Mouse (Mus musculus) fat pad, adult 2 months (tissue): ENCODE results near the gene Nek1.
"Not testable (repeated sequence)": the region's sequence is repeated elsewhere in the genome, so short reads cannot be mapped to it uniquely, and the experiment has no call there.

Experiments used
- DNase-seq: peaks from one replicate; pipeline ENCODE4 v3.0.0-alpha.2; 2011; ENCODE audit warnings: low read depth, low spot score; ENCODE audit errors: extremely low read depth

The Nek1 gene

DNA sequence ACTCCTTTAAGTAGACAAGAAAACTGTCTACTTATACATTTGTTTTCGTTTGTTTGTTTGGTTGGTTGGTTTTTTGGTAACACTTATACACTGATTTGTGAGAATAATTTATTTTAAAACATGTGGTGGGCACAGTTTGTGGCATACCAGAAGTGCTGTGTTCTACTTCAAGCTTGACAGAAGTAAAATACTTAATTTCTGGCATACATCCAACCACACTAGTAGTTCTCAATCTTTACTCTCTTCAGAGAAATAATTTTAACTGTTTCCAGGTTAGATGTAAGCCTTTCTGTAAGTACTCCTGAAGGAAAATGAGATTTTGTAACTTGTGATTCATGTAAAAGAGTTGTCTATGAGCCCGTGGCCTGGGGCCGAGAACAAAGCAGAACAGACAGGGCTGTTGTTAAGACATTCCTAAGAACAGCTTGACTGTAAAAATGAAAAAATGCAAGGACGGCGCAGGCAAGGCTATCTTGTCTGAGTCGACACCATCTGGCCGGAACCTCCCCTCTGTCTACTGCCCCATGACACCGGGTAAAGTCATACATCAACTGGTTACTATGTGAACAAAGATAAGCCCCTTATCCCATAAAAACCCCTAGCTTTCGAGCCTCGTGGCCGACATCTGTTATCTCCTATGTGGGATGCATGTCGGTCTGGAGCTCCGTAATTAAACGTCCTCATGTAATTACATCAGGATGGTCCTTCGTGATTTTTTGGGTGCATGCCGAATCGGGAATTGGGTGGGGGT lies 8.6 kb upstream of the Nek1 start:
- not testable (repeated sequence) for DNase-seq

DNA sequence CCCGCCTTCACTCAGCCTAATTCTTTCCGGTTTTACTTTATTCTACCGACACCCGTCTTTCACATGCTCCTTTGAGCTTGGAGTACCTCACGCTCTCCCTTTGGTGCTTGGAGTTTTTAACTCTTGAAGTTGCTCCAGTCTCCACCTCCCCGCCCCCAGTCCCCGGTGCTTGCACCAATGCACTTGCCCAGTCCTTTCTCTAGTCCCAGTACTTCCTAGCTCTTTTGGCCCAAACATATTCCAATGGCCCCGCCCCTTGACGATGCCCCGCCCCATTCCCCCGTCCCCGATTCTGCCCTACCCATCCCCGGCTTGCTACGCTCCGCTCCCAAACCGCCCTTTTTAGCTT lies 460 bp upstream of the Nek1 start:
- DNase-seq, result peak; percentile 51

DNA sequence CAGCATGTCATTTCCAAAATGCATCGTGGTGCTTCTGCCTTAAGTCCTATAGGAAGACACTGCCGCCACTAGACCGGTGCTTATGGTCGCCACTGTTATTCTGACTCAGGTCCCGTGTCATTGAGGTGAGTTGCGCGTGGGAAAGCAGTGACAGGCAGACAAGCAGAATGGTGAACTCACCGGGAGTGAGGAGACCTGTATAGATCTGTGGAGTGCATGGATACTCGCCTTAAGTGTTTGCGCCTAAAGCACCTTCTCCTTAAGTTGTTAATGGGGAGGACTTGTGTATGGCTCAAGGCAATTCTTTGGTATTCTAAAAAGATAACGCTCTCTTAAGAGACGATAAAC lies 618 bp downstream of the Nek1 start:
- no peak for DNase-seq

DNA sequence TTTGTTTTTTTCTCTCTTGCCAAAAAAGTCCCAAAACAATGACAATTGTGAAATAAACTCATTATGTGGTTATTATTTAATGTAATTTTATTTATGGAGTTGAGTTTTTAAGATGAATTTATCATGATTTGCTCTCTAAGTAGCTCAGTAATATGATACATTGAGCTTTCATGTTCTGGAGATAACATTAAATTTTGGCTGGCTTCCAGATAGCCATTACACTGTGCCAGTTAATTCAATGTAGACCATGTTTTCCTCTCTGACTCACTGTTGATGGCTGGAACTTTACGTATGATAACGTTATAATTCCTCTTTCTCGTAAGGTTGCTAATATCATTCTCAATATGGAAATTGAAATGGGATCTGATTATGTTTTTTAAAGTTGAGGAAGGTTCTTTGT lies 3.5 kb downstream of the Nek1 start:
- no peak for DNase-seq

DNA sequence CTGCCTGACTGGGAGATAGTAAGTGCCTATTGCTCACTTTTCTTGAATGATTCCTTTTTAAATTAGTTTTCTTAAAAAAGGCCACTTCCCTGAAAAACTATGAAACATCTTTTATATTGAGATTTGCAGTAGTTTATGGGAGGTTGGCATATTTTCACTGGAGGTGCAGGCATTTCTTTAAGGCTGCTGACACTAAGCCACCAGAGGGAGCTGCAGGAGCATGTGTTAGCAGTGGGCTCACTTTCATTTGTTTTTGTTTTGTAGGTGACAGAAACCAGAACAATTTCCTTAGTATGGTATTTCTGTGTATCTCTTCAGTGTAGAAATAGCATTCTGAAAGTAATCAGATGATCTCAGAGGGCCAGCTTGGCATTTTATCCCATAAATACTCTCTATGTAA lies 49.0 kb downstream of the Nek1 start:
- no peak for DNase-seq

DNA sequence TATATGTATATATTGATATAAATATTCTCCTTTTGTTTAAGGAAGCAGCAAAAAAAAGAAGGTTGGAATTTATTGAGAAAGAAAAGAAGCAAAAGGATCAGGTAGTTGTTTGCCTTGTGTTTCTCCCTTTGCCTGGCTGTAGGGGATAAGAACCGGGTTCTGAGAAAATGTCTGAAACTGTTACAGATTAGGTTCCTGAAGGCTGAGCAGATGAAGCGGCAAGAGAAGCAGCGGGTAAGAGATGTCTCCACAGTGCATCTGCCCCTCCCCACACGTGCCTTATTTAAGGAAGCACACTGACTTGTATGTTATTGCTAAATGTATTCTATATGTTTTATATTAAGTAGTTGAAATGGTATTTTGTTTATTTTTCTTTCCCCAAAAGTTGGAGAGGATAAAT lies 50.9 kb downstream of the Nek1 start:
- DNase-seq, result no peak

DNA sequence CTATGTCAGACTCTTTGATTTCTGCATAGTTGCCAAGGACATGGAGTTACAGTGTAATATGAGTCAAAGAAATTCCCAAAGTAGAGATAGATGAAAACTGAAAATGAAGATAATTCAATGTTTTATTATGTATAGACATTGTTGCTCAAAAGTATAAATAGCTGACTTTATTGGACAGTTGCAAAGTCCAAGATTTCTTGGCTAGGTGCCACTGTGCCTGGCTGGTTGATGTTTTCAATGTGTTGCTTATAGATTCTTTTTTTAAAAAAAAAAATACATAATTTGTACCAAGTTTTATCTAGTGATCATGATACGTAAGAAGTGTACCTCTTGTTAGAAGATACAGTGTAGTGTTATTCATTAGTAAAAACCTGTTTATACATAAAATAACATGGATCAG lies 53.8 kb downstream of the Nek1 start:
- DNase-seq, result no peak

DNA sequence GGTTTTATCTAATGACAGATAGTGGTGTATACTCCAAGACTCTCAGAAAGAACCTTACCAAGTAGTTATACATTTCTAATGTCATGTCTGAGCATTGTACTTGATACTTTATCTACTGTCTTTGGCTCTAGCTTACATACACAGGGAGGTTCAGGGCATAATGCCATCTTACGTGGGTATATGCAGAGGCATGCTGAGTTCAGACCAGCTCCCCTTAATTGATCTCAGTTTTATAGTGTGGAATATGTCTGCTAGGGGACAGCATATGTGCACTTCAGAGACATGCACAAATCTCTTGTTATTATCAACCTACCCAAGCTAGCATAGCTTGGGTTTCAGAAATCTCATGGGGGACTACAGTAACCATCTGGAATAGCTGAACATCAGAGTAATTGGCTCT lies 60.0 kb downstream of the Nek1 start:
- no peak for DNase-seq

DNA sequence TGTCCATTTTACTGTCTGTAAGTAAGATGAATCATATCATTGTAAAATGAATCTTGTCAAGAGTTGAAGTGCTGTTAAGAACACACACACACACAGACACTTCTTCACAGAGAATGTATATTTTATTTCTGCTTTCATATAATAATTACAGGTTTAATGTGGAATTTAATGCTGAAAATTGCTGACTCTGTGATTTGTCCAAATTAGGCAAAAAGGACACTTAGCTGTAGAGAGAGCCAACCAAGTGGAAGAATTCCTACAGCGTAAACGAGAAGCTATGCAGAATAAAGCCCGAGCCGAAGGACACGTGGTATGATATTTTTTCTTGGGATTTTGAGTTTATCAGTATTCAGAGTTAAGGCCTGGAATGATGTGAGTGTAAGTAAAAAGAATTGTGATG lies 61.3 kb downstream of the Nek1 start:
- DNase-seq, result no peak

DNA sequence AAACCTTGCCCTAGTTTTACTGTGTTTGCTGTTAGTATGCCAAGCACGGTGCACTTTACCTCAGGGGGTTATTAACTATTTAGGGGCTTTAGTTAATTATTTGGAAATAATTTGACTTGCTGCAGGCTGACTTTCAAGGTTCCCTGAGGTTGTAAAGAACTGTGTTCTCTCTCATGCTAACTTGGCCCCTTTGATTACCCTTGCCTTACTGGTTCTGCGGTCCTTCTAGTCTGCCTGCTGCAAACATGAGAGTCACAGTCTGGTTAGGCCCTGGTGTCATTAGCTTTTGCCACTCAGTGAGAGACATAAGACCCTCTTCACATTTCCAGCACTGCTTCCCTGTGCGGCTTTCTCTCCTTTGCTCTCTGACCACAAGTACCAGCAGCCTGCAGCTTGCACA lies 64.0 kb downstream of the Nek1 start:
- DNase-seq, result no peak

DNA sequence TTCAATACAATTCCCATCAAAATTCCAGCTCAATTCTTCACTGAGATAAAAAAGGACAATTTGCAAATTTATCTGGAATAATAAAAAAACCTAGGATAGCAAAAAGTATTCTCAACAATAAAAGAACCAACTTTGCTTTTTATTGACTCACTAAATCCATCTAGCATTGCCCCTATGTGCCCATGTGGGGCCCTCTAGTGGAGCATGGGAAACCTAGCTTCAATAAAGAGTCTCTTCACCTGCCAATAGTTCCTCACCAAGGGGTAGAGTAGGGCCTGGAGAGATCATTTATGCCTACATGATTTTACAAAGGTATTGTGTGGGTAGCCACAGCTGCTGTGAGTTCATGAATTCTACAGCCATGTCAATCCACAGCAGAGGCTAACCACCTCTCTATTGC lies 66.1 kb downstream of the Nek1 start:
- DNase-seq, result no peak

DNA sequence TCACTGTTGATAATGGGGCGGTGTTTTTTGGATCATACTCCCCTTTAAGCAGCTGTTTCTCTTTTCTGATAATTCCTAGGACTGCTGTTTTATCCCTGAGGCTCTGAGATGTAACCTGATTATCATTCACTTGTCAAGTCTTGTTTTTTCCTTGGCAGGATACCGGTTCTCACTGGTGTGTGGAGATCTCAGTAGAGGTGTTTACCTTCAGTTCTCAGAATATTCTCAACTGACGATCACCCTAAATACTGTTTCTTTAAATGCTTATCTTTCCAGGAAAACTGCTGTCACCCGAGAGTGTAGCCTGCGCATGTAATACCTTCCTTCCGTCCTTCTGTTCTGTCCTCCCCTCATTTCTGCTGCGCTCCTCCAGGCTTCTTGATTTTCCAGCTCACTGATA lies 67.4 kb downstream of the Nek1 start:
- no peak for DNase-seq

DNA sequence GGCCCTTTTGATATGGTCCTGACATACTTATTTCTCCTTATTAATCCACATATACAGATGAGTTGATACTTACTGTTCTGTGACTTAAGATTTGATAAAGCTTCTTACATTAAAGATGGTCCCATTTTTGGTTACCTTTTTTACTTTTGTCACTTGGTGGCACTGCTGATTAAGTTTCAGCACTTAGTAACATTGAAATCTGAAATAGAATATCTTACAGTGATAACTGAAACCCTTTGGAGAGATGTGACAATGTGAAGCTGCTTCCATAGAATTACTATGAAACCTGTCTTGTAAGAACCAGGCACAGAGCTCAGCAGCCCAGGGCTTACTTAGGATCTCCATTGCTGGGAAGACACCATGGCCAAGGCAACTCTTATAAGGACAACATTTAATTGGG lies 82.1 kb downstream of the Nek1 start:
- DNase-seq, result no peak

DNA sequence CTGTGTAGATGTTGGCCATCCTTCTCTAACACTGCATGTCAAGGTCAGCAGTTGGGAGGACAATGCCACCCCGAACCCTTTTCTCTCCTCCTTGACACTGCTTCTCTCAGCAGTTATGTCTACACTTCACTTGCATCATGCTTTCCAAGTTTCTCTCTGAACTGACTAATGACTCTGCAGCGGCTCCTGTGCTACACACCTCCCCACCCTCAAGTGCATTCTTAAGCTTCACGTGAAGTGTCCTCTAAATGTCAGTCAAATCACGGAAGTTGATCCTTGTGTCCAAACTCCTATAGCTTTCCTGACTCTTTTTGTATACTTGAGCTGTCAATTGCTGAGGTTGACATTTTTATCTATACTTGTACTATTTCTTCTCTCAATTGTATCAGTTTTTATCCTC lies 117.5 kb downstream of the Nek1 start:
- no peak for DNase-seq

DNA sequence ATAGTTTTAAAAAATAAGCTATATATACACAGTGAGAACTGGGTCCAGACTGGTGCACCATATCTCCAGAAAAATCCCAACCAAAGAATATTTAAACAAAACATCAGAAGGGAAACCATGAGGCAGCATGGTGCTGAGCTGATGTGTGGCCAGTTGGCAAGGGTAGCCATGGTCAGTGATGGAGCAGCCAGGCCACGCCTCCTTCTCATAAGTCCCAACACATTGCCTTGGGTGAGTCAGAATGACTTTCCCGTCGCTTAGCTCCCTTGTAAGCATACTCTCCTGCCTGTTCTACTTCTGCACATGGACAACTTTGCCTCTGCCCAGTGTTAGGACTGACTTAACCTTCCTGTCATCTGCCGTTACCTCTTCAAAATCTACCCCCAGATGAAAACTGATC lies 118.9 kb downstream of the Nek1 start:
- DNase-seq, result no peak

DNA sequence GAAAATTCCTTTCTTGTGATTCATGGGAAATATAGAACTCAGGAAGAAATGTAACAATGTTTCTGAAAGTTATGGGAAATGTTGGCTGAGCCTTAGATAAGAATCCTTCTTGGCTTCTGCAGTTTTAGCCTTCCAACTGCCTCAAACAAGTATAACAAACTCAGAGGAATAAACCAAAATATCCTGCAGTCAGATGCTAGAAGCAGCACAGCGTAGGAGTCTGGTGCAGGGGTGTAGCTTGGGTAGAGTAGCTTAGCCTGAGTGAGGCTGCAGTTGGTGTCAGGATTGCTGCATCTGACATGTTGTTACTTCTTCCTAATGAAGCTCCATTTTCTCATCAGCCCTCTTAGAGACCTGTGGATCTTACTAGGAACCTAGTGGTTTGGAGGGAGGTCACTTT lies 128.6 kb downstream of the Nek1 start:
- no peak for DNase-seq

DNA sequence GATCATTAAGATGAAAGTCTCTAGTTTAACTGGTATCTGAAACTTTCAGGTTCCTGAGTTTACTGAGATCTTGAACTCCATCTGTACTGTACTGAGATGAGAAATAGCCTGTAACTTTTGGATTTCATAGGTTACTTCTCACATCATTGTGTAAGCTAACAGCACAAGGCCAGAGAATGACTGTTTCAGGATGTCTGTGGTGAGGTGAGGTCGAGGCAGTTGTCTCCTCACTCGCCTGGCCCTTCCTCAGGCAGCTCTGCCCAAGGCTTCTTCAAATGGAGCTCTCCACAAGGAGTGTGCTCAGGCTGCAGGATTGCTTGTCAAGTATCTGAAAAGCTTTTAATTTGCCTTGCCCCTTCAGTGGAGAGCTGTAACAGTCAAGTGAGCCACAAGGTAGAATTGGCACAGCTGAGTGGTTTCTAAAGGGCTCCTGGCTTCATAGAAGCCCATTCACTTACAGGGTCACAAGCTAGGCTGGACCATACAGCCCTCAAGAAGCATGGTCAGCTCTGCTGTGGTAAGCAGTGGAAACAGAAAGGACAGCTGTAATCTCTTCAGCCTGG lies 134.4 kb downstream of the Nek1 start:
- no peak for DNase-seq

DNA sequence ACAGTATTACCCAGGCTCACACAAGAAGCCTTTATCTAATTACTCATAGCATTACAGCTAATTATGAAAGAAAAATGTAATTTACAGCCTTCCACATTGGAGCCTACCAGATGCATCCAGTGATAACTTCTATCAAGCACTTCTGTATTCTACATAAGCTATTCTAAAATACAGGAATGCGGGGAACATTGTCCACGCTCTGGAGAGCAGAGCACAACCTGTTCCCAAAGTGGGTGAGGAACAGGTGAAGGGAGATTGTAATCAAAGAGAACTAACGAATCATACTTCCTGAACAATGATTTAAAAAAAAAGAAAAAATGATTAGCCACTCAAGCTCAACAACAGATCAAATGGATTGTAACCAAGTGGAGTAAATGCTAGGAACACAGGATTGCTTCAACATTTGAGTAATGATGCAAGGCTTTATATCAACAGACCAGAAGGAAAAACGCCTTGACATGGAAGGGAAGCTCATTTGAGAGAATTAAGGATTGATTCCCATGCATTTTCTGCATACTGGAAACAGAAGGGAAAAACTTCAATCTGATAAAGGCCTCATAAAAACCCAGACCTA lies 139.7 kb downstream of the Nek1 start:
- peak; percentile 76 for DNase-seq

DNA sequence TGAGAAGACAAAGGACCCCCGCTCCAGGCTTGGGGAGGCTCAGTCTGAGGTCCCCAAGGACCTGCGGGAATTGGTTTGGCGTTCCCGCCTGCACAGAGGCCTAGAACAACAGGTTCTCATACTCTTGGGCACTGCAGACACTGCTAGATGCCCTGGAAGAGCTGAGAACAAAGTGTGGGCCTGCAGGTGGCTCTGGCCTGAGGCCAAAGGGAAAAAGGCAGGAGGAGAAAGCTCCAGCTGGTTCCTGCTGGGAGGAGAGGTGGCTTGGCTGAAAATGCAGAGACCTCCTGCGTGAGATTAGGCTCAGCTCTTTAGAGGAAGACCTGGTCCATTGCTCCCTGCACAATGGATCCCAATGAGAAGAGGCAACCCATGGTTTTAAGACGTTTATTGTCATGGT lies 148.9 kb downstream of the Nek1 start:
- no peak for DNase-seq

DNA sequence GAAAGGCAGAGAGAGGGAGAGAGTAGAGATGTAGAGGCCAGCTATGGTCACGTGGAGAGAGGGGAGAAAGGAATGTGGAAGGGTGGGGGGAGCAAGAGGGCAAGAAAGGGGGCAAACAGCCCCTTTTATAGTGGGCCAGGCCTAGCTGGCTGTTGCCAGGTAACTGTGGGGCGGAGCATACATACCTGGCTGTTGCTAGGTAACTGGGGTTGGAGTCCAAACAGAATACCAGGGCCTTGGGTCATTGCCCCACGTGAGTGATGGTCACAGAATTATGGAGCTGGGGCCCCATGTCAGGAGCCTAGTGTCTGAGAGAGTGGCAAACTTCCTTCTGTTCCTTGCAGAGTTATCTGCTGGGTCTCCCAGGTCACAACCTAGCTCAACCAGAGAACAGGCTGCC lies 149.3 kb downstream of the Nek1 start:
- DNase-seq, result no peak

DNA sequence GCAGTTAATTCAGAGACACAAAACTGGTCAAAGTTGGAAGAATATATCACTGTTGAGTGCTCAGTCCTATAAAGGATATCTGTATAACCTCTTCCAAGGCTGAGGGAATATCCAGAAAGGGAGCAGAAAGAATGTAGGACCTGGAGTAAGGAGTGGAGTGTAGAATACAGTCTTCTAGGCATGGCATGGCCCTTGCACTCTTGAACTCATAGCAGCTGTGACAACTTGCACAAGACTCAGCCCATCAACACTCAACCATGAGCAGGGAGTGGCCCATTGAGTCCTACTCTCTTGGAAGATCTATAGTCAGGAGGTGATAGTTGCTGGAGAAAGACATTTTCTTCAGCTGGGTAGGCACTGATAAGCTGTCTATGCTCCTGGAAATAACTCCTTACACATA lies 149.8 kb downstream of the Nek1 start:
- no peak for DNase-seq

DNA sequence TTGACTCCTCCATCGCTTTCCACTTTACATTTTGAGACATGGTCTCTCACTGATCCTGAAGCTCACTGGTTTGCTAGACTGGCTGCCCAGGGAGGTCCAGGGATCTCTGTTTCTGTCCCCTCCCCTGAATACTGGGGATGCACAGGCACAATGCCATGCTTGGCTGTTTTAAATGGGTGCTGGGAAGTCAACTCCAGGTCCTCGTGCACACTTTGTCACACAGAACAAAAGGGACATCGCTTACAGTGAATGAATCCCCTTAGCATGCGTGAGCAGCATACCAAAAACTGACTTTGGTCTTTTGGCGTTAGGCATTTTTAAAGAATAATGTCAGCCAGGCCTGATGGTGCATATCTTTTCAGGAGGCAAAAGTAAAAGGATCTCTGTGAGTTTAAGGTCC lies 155.7 kb downstream of the Nek1 start:
- DNase-seq, result no peak

DNA sequence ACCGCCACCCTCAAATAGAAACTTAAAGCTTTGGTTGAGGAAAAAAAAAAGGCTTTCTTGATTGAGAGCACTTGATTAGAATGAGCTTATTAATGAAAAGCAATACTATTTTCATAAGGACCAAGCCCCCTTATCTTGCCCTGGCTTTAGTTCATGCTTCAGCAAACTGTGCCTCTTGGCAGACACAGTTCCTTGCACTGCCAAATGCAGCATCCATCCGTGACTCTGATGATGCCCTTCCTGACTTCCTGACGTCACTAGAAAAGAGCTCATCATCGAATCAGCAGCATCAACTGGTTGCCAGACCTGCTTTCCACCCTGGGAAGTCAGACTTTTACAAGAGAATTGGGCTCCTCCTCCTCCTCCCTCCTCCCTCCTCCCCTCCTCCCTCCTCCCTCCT lies 157.6 kb downstream of the Nek1 start:
- DNase-seq, result no peak
